Mouse (Mus musculus) cortical plate, adult 2 months (tissue): ENCODE measurements around the gene Gng2.

Experiments used
- CTCF ChIP-seq: fragments of 200-500 bp; IDR thresholded peaks from 2 replicates; pipeline ENCODE4 v1.5.1; 2011; ENCODE audit warnings: mild to moderate bottlenecking, control low read depth, low read length; ENCODE audit not compliant: insufficient read depth; ENCODE audit errors: extremely low read depth
- POLR2A ChIP-seq: fragments of 200-500 bp; IDR thresholded peaks from 2 replicates; pipeline ENCODE4 v1.6.1; 2011; ENCODE audit warnings: mild to moderate bottlenecking, low read length, control low read depth; ENCODE audit not compliant: insufficient read depth; ENCODE audit errors: extremely low read depth

- TF ChIP-seq CTCF (no peak), POLR2A (no peak)
Observed at GRCm38 (mm10) chr14:19987358-19987834, 10.0 kb upstream of the Gng2 start.
